Mouse (Mus musculus): ENCODE data around the gene Pttg1ip. TPM values are rescaled to one million over a fixed set of nuclear protein-coding genes. Genes with fewer than 3 reads are reported as not detected.

Pttg1ip gene
- 117 and 122 TPM in 2 replicates for polyA plus RNA-seq (2012; rRNA removed)
- 138 and 147 TPM in 2 replicates for polyA plus RNA-seq (2014; fragmentation: Nextera tagmentation; extraction: Ambion mirVana)

- WGBS: under 1% methylated on average over 63 of the region's 64 CpGs
- peak; percentile 97 for ATAC-seq (ENCODE audit: low FRiP score, low read depth)
- peak; percentile 68; the same call in 1 of the 2 replicates for TF ChIP-seq POLR2A (IDR thresholded peaks at IDR 0.05; ENCODE audit: borderline replicate concordance, extremely low read depth, insufficient read depth, insufficient read length)
Observed at GRCm38 (mm10) chr10:77581408-77582284, at the start of gene Pttg1ip. TSS of gene Pttg1ip (plus strand) at chr10:77581720.

GRCm38 (mm10) chr10:77532020-77532413 lies 49.5 kb upstream of the Pttg1ip start:
- no peaks in the 10 kb centered on the region for H3K27me3 ChIP-seq (ENCODE audit: control insufficient read depth, insufficient read depth, low read length)
- 71% methylated on average over 1 of the region's 1 CpGs for WGBS
- H3K9ac ChIP-seq (ENCODE audit: low read depth, low read length, severe bottlenecking): no peak overlapping the region
- DNase-seq (ENCODE audit: low spot score): no peak
- ATAC-seq (ENCODE audit: low FRiP score, low read depth): no peak
- H3K4me1 ChIP-seq (ENCODE audit: control insufficient read depth, insufficient read depth, low read length): no peaks in the 10 kb centered on the region
- no peaks in the 10 kb centered on the region for H3K9me3 ChIP-seq (ENCODE audit: control insufficient read depth, low read length)
- H3K36me3 ChIP-seq (ENCODE audit: control insufficient read depth, insufficient read depth, low read length): no peaks in the 10 kb centered on the region
- H3K27ac ChIP-seq (replicated peaks; ENCODE audit: low read depth, low read length): no peak overlapping the region
- H3K4me3 ChIP-seq (replicated peaks; ENCODE audit: low read length): no peak overlapping the region
- H3K4me2 ChIP-seq (replicated peaks; ENCODE audit: low read depth, low read length, severe bottlenecking): no peak overlapping the region
- TF ChIP-seq POLR2A (IDR thresholded peaks at IDR 0.05; ENCODE audit: borderline replicate concordance, extremely low read depth, insufficient read depth, insufficient read length): no peak

More at GRCm38 (mm10) chr10:77581408-77582284, at the start of gene Pttg1ip:
- Histone ChIP-seq H3K9me3 (ENCODE audit: control insufficient read depth, low read length) (no peaks in the 10 kb centered on the region), H3K4me2 (replicated peaks; ENCODE audit: low read depth, low read length, severe bottlenecking) (peak within 1 kb of the TSS; percentile 87), H3K4me3 (replicated peaks; ENCODE audit: low read length) (peak within 1 kb of the TSS; percentile 87), H3K27ac (replicated peaks; ENCODE audit: low read depth, low read length) (peak within 1 kb of the TSS; percentile 93), H3K36me3 (ENCODE audit: control insufficient read depth, insufficient read depth, low read length) (peaks cover 6% of the 10 kb centered on the region; the same call in 1 of the 2 replicates), H3K9ac (ENCODE audit: low read depth, low read length, severe bottlenecking) (peak within 1 kb of the TSS; percentile 86), H3K27me3 (ENCODE audit: control insufficient read depth, insufficient read depth, low read length) (no peaks in the 10 kb centered on the region), H3K4me1 (ENCODE audit: control insufficient read depth, insufficient read depth, low read length) (peaks cover 24% of the 10 kb centered on the region)
- peak; percentile 99 for DNase-seq (ENCODE audit: low spot score)

DNA sequence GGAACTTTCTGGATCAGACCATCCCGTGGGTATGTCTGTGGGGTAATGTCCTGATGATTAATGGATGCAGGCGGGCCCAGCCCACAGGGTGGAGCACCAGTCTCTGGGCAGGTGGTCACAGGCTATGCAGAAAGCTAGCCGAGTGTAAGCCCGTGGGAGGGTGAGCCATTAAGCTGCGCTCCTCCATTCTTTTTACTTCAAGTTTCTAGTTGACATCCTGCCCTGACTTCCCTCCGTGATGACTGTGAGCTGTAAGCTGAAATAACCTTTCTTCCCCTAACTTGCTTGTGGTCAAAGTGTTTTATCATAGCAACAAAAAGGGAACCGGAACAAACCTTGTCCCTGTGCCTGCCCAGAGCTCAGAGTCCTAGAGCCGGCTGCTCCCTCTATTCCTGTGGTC lies 44.8 kb upstream of the Pttg1ip start:
- Histone ChIP-seq H3K9ac (ENCODE audit: low read depth, low read length, severe bottlenecking) (no peak overlapping the region), H3K36me3 (ENCODE audit: control insufficient read depth, insufficient read depth, low read length) (no peaks in the 10 kb centered on the region), H3K27ac (replicated peaks; ENCODE audit: low read depth, low read length) (no peak overlapping the region), H3K27me3 (ENCODE audit: control insufficient read depth, insufficient read depth, low read length) (no peaks in the 10 kb centered on the region), H3K4me3 (replicated peaks; ENCODE audit: low read length) (no peak overlapping the region), H3K4me1 (ENCODE audit: control insufficient read depth, insufficient read depth, low read length) (no peaks in the 10 kb centered on the region), H3K9me3 (ENCODE audit: control insufficient read depth, low read length) (no peaks in the 10 kb centered on the region), H3K4me2 (replicated peaks; ENCODE audit: low read depth, low read length, severe bottlenecking) (no peak overlapping the region)
- no peak for TF ChIP-seq POLR2A (IDR thresholded peaks at IDR 0.05; ENCODE audit: borderline replicate concordance, extremely low read depth, insufficient read depth, insufficient read length)
- WGBS: 65% methylated on average over 8 of the region's 8 CpGs
- DNase-seq (ENCODE audit: low spot score) (no peak), ATAC-seq (ENCODE audit: low FRiP score, low read depth) (no peak)

- no peak overlapping the region for H3K4me2 ChIP-seq (replicated peaks; ENCODE audit: low read depth, low read length, severe bottlenecking)
- no peak overlapping the region for H3K27ac ChIP-seq (replicated peaks; ENCODE audit: low read depth, low read length)
- H3K4me3 ChIP-seq (replicated peaks; ENCODE audit: low read length): no peak overlapping the region
- H3K4me1 ChIP-seq (ENCODE audit: control insufficient read depth, insufficient read depth, low read length): no peaks in the 10 kb centered on the region
- no peaks in the 10 kb centered on the region for H3K36me3 ChIP-seq (ENCODE audit: control insufficient read depth, insufficient read depth, low read length)
- H3K9ac ChIP-seq (ENCODE audit: low read depth, low read length, severe bottlenecking): no peak overlapping the region
- WGBS: 80% methylated on average over 11 of the region's 11 CpGs
- no peak for ATAC-seq (ENCODE audit: low FRiP score, low read depth)
- DNase-seq (ENCODE audit: low spot score): no peak
- H3K27me3 ChIP-seq (ENCODE audit: control insufficient read depth, insufficient read depth, low read length): no peaks in the 10 kb centered on the region
- no peaks in the 10 kb centered on the region for H3K9me3 ChIP-seq (ENCODE audit: control insufficient read depth, low read length)
- no peak for TF ChIP-seq POLR2A (IDR thresholded peaks at IDR 0.05; ENCODE audit: borderline replicate concordance, extremely low read depth, insufficient read depth, insufficient read length)
Observed at GRCm38 (mm10) chr10:77537215-77538209, 44.0 kb upstream of the Pttg1ip start.

All from limb, embryonic 14.5 days (tissue).